Mouse (Mus musculus) embryonic facial prominence, embryonic 13.5 days (tissue): ENCODE measurements around the gene Zdhhc14. TPM values are rescaled to one million over a fixed set of nuclear protein-coding genes. Genes with fewer than 3 reads are reported as not detected.

Source experiments
- ATAC-seq: fragments of 200-750 bp; cut with Nextera tagmentation; 2 replicates; pipeline ENCODE4 v1.8.0; 2017; ENCODE audit warnings: low read depth; ENCODE audit not compliant: insufficient number of reproducible peaks, insufficient read depth, low FRiP score, low TSS enrichment
- H3K27ac ChIP-seq: fragments of 300-500 bp; sonication (generic); 2 replicates; pipeline ENCODE4 v1.5.1; 2015; ENCODE audit warnings: moderate library complexity, mild to moderate bottlenecking, inconsistent platforms
- H3K27me3 ChIP-seq: fragments of 300-500 bp; sonication (generic); 2 replicates; pipeline ENCODE4 v1.6.1; 2015; ENCODE audit warnings: mild to moderate bottlenecking, inconsistent platforms
- H3K36me3 ChIP-seq: fragments of 300-500 bp; sonication (generic); 2 replicates; pipeline ENCODE4 v1.6.1; 2015; ENCODE audit warnings: mild to moderate bottlenecking, inconsistent platforms
- H3K4me1 ChIP-seq: fragments of 300-500 bp; sonication (generic); 2 replicates; pipeline ENCODE4 v1.6.1; 2015; ENCODE audit warnings: inconsistent platforms
- H3K4me2 ChIP-seq: fragments of 300-500 bp; sonication (generic); 2 replicates; pipeline ENCODE4 v1.6.1; 2015; ENCODE audit warnings: moderate library complexity, mild to moderate bottlenecking, inconsistent platforms
- H3K4me3 ChIP-seq: fragments of 300-500 bp; sonication (generic); 2 replicates; pipeline ENCODE4 v1.5.1; 2015; ENCODE audit warnings: mild to moderate bottlenecking, inconsistent platforms
- H3K9ac ChIP-seq: fragments of 300-500 bp; sonication (generic); 2 replicates; pipeline ENCODE4 v1.6.1; 2015; ENCODE audit warnings: mild to moderate bottlenecking, inconsistent platforms
- H3K9me3 ChIP-seq: fragments of 300-500 bp; sonication (generic); 2 replicates; pipeline ENCODE4 v1.6.1; 2016; ENCODE audit warnings: inconsistent platforms
- WGBS: fragments of 180-500 bp; shearing (Covaris S2); methylation state at CpG from one replicate; pipeline ENCODE4 v1.1.7; 2015; ENCODE audit warnings: mixed read lengths; 5-methylcytosine and 5-hydroxymethylcytosine counted together
- polyA plus RNA-seq: library from polyadenylated mRNA; unstranded; fragments of >200 nt; fragmentation: Nextera tagmentation; extraction: Ambion mirVana; gene quantifications from 2 replicates; pipeline ENCODE4 v1.2.1, GENCODE M21; 2015

Gene Zdhhc14
- polyA plus RNA-seq, 1 experiment from 2014 or later, result 3.6 TPM

- no peaks in the 10 kb centered on the region; the same call in 1 of the 2 replicates for H3K27me3 ChIP-seq
- 62% methylated on average over 3 of the region's 3 CpGs for WGBS
- H3K27ac ChIP-seq, result no peak overlapping the region
- no peak for ATAC-seq
- no peak overlapping the region for H3K9ac ChIP-seq
- H3K9me3 ChIP-seq, result no peaks in the 10 kb centered on the region
- no peak overlapping the region for H3K4me3 ChIP-seq
- H3K4me2 ChIP-seq, result no peak overlapping the region
- H3K4me1 ChIP-seq, result peaks cover 33% of the 10 kb centered on the region
- no peaks in the 10 kb centered on the region for H3K36me3 ChIP-seq
Observed at GRCm38 (mm10) chr17:5713141-5713540, 220.8 kb downstream of the Zdhhc14 start.

GRCm38 (mm10) chr17:5716912-5717311 is 224.6 kb downstream of the Zdhhc14 start:
- ATAC-seq, result no peak
- no peak overlapping the region for H3K27ac ChIP-seq

GRCm38 (mm10) chr17:5718768-5719387 is 226.5 kb downstream of the Zdhhc14 start:
- 77% methylated on average over 7 of the region's 7 CpGs for WGBS
- ATAC-seq, result no peak
- no peaks in the 10 kb centered on the region for H3K27me3 ChIP-seq
- H3K36me3 ChIP-seq, result no peaks in the 10 kb centered on the region
- no peak overlapping the region for H3K4me2 ChIP-seq
- H3K9me3 ChIP-seq, result no peaks in the 10 kb centered on the region
- no peak overlapping the region for H3K9ac ChIP-seq
- no peak overlapping the region for H3K4me3 ChIP-seq
- H3K4me1 ChIP-seq, result peaks cover 34% of the 10 kb centered on the region
- H3K27ac ChIP-seq, result no peak overlapping the region

More at GRCm38 (mm10) chr17:5716912-5717311, 224.6 kb downstream of the Zdhhc14 start:
- Histone ChIP-seq H3K4me2 (no peak overlapping the region), H3K9me3 (no peaks in the 10 kb centered on the region), H3K4me1 (peaks cover 36% of the 10 kb centered on the region), H3K36me3 (no peaks in the 10 kb centered on the region), H3K27me3 (no peaks in the 10 kb centered on the region; the same call in 1 of the 2 replicates), H3K9ac (no peak overlapping the region), H3K4me3 (no peak overlapping the region)
- WGBS, result 86% methylated on average over 4 of the region's 4 CpGs

- H3K9me3 ChIP-seq, result no peaks in the 10 kb centered on the region
- H3K4me1 ChIP-seq, result peaks cover 15% of the 10 kb centered on the region
- H3K36me3 ChIP-seq, result no peaks in the 10 kb centered on the region
- no peak for ATAC-seq
- H3K27ac ChIP-seq, result peak overlapping the region; percentile 83; the same call in 1 of the 2 replicates
- H3K4me3 ChIP-seq, result no peak overlapping the region
- 92% methylated on average over 2 of the region's 2 CpGs for WGBS
- H3K4me2 ChIP-seq, result no peak overlapping the region
- no peaks in the 10 kb centered on the region for H3K27me3 ChIP-seq
- H3K9ac ChIP-seq, result no peak overlapping the region
Observed at GRCm38 (mm10) chr17:5722802-5723201, 230.4 kb downstream of the Zdhhc14 start.

GRCm38 (mm10) chr17:5723601-5724189 is 231.3 kb downstream of the Zdhhc14 start:
- WGBS, result 27% methylated on average over 10 of the region's 10 CpGs

GRCm38 (mm10) chr17:5729587-5730125 is 237.3 kb downstream of the Zdhhc14 start:
- WGBS, result 31% methylated on average over 4 of the region's 4 CpGs
- no peak for ATAC-seq
- Histone ChIP-seq H3K4me3 (no peak overlapping the region), H3K9ac (no peak overlapping the region), H3K27me3 (no peaks in the 10 kb centered on the region), H3K36me3 (no peaks in the 10 kb centered on the region), H3K27ac (no peak overlapping the region), H3K9me3 (no peaks in the 10 kb centered on the region), H3K4me2 (no peak overlapping the region), H3K4me1 (no peaks in the 10 kb centered on the region; the same call in 1 of the 2 replicates)

More at GRCm38 (mm10) chr17:5723601-5724189, 231.3 kb downstream of the Zdhhc14 start:
- Histone ChIP-seq H3K36me3 (no peaks in the 10 kb centered on the region), H3K4me1 (peaks cover 15% of the 10 kb centered on the region), H3K27ac (peak overlapping the region; percentile 83), H3K9ac (no peak overlapping the region), H3K4me2 (no peak overlapping the region), H3K9me3 (no peaks in the 10 kb centered on the region), H3K27me3 (no peaks in the 10 kb centered on the region), H3K4me3 (no peak overlapping the region)
- 0 out of 2 replicates have a peak, but pooled peaks have one; percentile 64 for ATAC-seq

- H3K9me3 ChIP-seq, result no peaks in the 10 kb centered on the region
- ATAC-seq, result no peak
- H3K27ac ChIP-seq, result no peak overlapping the region
- no peaks in the 10 kb centered on the region; the same call in 1 of the 2 replicates for H3K4me1 ChIP-seq
- no peaks in the 10 kb centered on the region for H3K36me3 ChIP-seq
- no peak overlapping the region for H3K4me2 ChIP-seq
- 84% methylated on average over 5 of the region's 5 CpGs for WGBS
- H3K27me3 ChIP-seq, result no peaks in the 10 kb centered on the region
- H3K4me3 ChIP-seq, result no peak overlapping the region
- H3K9ac ChIP-seq, result no peak overlapping the region
Observed at GRCm38 (mm10) chr17:5730538-5730937, 238.2 kb downstream of the Zdhhc14 start.

- ATAC-seq, result no peak
- Histone ChIP-seq H3K27me3 (no peaks in the 10 kb centered on the region), H3K4me3 (no peak overlapping the region), H3K9ac (no peak overlapping the region), H3K27ac (no peak overlapping the region), H3K36me3 (no peaks in the 10 kb centered on the region), H3K9me3 (no peaks in the 10 kb centered on the region), H3K4me2 (no peak overlapping the region), H3K4me1 (no peaks in the 10 kb centered on the region; the same call in 1 of the 2 replicates)
- 31% methylated on average over 7 of the region's 7 CpGs for WGBS
Observed at GRCm38 (mm10) chr17:5733400-5733799, 241.0 kb downstream of the Zdhhc14 start.

GRCm38 (mm10) chr17:5741061-5741460 is 248.7 kb downstream of the Zdhhc14 start:
- H3K27ac ChIP-seq, result no peak overlapping the region
- H3K4me1 ChIP-seq, result peaks cover 11% of the 10 kb centered on the region
- no peaks in the 10 kb centered on the region for H3K27me3 ChIP-seq
- H3K4me3 ChIP-seq, result no peak overlapping the region
- H3K9me3 ChIP-seq, result no peaks in the 10 kb centered on the region
- H3K4me2 ChIP-seq, result no peak overlapping the region
- H3K36me3 ChIP-seq, result no peaks in the 10 kb centered on the region
- ATAC-seq, result no peak
- H3K9ac ChIP-seq, result no peak overlapping the region
- 87% methylated on average over 6 of the region's 6 CpGs for WGBS

- 90% methylated on average over 5 of the region's 5 CpGs for WGBS
- no peak for ATAC-seq
Observed at GRCm38 (mm10) chr17:5744016-5744415, 251.7 kb downstream of the Zdhhc14 start.

GRCm38 (mm10) chr17:5746378-5746777 is 254.0 kb downstream of the Zdhhc14 start:
- 78% methylated on average over 3 of the region's 3 CpGs for WGBS
- H3K36me3 ChIP-seq, result no peaks in the 10 kb centered on the region
- H3K4me2 ChIP-seq, result no peak overlapping the region
- H3K4me3 ChIP-seq, result no peak overlapping the region
- H3K9me3 ChIP-seq, result no peaks in the 10 kb centered on the region
- H3K4me1 ChIP-seq, result peaks cover 15% of the 10 kb centered on the region
- ATAC-seq, result no peak
- no peak overlapping the region for H3K27ac ChIP-seq
- H3K9ac ChIP-seq, result no peak overlapping the region
- H3K27me3 ChIP-seq, result no peaks in the 10 kb centered on the region

More at GRCm38 (mm10) chr17:5744016-5744415, 251.7 kb downstream of the Zdhhc14 start:
- Histone ChIP-seq H3K27me3 (no peaks in the 10 kb centered on the region), H3K9ac (no peak overlapping the region), H3K9me3 (no peaks in the 10 kb centered on the region), H3K27ac (no peak overlapping the region), H3K36me3 (no peaks in the 10 kb centered on the region), H3K4me2 (no peak overlapping the region), H3K4me3 (no peak overlapping the region), H3K4me1 (peaks cover 14% of the 10 kb centered on the region)
